Mouse (Mus musculus): Measurements from ENCODE around the gene Foxp2. TPM values are rescaled to one million over a fixed set of nuclear protein-coding genes. Genes with fewer than 3 reads are reported as not detected.

Foxp2 gene
- polyA plus RNA-seq, 2 experiments, result 23.2 to 24.9 TPM

DNA sequence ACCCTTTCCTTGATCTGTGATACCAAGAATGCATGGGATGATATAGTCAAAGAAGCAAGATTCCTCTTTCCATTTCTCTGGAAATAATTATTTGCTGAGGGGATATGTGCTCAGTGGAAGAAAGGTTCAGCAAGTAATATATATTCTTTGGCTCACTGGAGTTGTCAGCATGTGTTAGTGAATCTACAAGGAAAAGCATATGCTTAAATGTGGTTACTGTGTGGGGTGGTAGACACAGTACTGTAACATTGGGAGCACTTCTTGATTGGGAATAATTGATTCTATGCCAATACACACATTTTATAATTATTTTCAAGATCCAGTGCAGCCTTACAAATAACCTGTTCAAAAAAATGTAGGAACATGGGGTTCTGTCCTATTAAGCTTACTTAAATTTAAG lies 21.6 kb downstream of the Foxp2 start:
- no peak for ATAC-seq (ENCODE audit: low FRiP score, low read depth)
- no peak overlapping the region for H3K4me2 ChIP-seq (replicated peaks; ENCODE audit: low read depth, low read length, severe bottlenecking)
- H3K27me3 ChIP-seq (ENCODE audit: control insufficient read depth, insufficient read depth, low read length), result no peaks in the 10 kb centered on the region

DNA sequence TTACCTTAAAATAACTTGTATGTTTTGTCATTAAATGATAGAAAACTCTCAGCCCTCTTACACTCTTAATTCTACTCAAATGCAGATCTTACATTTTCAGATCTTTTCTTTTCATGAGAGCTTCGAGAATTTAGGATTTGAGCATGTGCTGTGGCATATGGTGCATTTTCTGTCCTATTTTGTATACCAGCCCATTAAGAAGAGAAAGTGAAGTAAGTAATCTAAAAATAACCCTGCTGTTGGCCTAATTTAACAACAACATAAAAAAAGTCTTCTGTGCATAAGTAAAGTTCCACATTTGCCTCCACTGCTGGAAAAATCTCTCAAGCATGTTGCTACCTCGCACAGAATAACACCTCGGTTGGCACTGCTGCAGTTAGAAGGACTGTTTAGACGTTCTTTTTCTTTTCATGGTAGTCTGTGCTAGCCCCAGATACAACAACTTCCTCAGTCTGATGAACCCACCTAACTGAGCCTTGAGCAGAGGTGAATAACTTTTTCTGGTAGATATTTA lies 23.9 kb downstream of the Foxp2 start:
- no peaks in the 10 kb centered on the region for H3K27me3 ChIP-seq (ENCODE audit: control insufficient read depth, insufficient read depth, low read length)
- no peak for TF ChIP-seq POLR2A (IDR thresholded peaks at IDR 0.05; ENCODE audit: borderline replicate concordance, extremely low read depth, insufficient read depth, insufficient read length)
- no peaks in the 10 kb centered on the region for H3K9me3 ChIP-seq (ENCODE audit: control insufficient read depth, low read length)
- H3K4me1 ChIP-seq (ENCODE audit: control insufficient read depth, insufficient read depth, low read length), result no peaks in the 10 kb centered on the region
- no peaks in the 10 kb centered on the region for H3K36me3 ChIP-seq (ENCODE audit: control insufficient read depth, insufficient read depth, low read length)
- WGBS, result 76% methylated on average over 4 of the region's 4 CpGs
- no peak overlapping the region for H3K4me3 ChIP-seq (replicated peaks; ENCODE audit: low read length)
- no peak for ATAC-seq (ENCODE audit: low FRiP score, low read depth)
- no peak for DNase-seq (ENCODE audit: low spot score)
- H3K9ac ChIP-seq (ENCODE audit: low read depth, low read length, severe bottlenecking), result no peak overlapping the region
- H3K4me2 ChIP-seq (replicated peaks; ENCODE audit: low read depth, low read length, severe bottlenecking), result no peak overlapping the region
- no peak overlapping the region for H3K27ac ChIP-seq (replicated peaks; ENCODE audit: low read depth, low read length)

More for the DNA sequence above, 21.6 kb downstream of the Foxp2 start:
- no peak for DNase-seq (ENCODE audit: low spot score)
- Histone ChIP-seq H3K27ac (replicated peaks; ENCODE audit: low read depth, low read length) (no peak overlapping the region), H3K9me3 (ENCODE audit: control insufficient read depth, low read length) (no peaks in the 10 kb centered on the region), H3K36me3 (ENCODE audit: control insufficient read depth, insufficient read depth, low read length) (no peaks in the 10 kb centered on the region), H3K9ac (ENCODE audit: low read depth, low read length, severe bottlenecking) (no peak overlapping the region), H3K4me3 (replicated peaks; ENCODE audit: low read length) (no peak overlapping the region), H3K4me1 (ENCODE audit: control insufficient read depth, insufficient read depth, low read length) (no peaks in the 10 kb centered on the region)
- no peak for TF ChIP-seq POLR2A (IDR thresholded peaks at IDR 0.05; ENCODE audit: borderline replicate concordance, extremely low read depth, insufficient read depth, insufficient read length)

DNA sequence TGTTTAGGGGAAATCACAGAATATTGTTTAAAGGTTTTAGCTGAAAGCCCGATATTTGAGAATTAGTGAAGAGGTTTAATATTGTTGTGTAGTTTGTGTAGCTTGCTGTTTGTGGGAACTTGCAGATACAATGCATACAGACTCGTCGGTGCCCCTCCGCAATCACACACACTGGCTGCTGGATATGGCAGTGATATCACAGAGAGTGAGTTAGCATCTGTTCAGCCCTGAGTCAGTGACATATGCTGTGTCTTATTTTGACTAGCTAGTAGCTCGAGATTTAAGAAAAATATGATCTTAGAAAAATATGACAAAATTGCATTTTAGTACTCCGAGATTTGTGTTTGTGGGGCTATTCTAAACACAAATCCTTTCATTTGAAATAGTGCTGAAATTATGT lies 49.9 kb downstream of the Foxp2 start:
- 81% methylated on average over 6 of the region's 6 CpGs for WGBS

DNA sequence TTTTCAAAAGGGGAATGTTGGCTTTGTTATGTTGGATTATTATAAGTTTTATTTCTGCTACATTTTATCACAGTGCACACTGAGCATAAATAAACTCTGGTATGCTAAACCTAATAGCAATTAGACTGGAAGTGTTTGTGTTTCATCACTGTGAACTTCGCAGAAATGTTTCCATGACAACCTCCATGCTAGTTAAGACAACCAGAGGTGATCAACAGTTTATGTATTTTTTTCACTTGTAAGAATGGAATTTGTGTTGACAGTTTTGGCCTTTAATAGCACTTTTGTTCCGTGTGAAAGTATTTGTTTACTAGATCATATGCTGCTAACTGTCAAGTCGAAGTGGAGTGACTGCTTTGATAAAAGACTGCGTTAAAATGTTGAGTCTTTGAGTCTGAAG lies 51.6 kb downstream of the Foxp2 start:
- Histone ChIP-seq H3K27me3 (ENCODE audit: control insufficient read depth, insufficient read depth, low read length) (no peaks in the 10 kb centered on the region), H3K9me3 (ENCODE audit: control insufficient read depth, low read length) (no peaks in the 10 kb centered on the region), H3K4me1 (ENCODE audit: control insufficient read depth, insufficient read depth, low read length) (no peaks in the 10 kb centered on the region), H3K4me3 (replicated peaks; ENCODE audit: low read length) (no peak overlapping the region), H3K9ac (ENCODE audit: low read depth, low read length, severe bottlenecking) (no peak overlapping the region), H3K27ac (replicated peaks; ENCODE audit: low read depth, low read length) (no peak overlapping the region), H3K36me3 (ENCODE audit: control insufficient read depth, insufficient read depth, low read length) (no peaks in the 10 kb centered on the region), H3K4me2 (replicated peaks; ENCODE audit: low read depth, low read length, severe bottlenecking) (no peak overlapping the region)
- ATAC-seq (ENCODE audit: low FRiP score, low read depth) (no peak), DNase-seq (ENCODE audit: low spot score) (no peak)
- WGBS, result 58% methylated on average over 4 of the region's 4 CpGs
- no peak for TF ChIP-seq POLR2A (IDR thresholded peaks at IDR 0.05; ENCODE audit: borderline replicate concordance, extremely low read depth, insufficient read depth, insufficient read length)

More for the DNA sequence above, 49.9 kb downstream of the Foxp2 start:
- Histone ChIP-seq H3K27me3 (ENCODE audit: control insufficient read depth, insufficient read depth, low read length) (no peaks in the 10 kb centered on the region), H3K9me3 (ENCODE audit: control insufficient read depth, low read length) (no peaks in the 10 kb centered on the region), H3K9ac (ENCODE audit: low read depth, low read length, severe bottlenecking) (no peak overlapping the region), H3K4me2 (replicated peaks; ENCODE audit: low read depth, low read length, severe bottlenecking) (no peak overlapping the region), H3K4me1 (ENCODE audit: control insufficient read depth, insufficient read depth, low read length) (no peaks in the 10 kb centered on the region), H3K36me3 (ENCODE audit: control insufficient read depth, insufficient read depth, low read length) (no peaks in the 10 kb centered on the region), H3K4me3 (replicated peaks; ENCODE audit: low read length) (no peak overlapping the region), H3K27ac (replicated peaks; ENCODE audit: low read depth, low read length) (no peak overlapping the region)
- no peak for DNase-seq (ENCODE audit: low spot score)
- no peak for ATAC-seq (ENCODE audit: low FRiP score, low read depth)
- no peak for TF ChIP-seq POLR2A (IDR thresholded peaks at IDR 0.05; ENCODE audit: borderline replicate concordance, extremely low read depth, insufficient read depth, insufficient read length)

DNA sequence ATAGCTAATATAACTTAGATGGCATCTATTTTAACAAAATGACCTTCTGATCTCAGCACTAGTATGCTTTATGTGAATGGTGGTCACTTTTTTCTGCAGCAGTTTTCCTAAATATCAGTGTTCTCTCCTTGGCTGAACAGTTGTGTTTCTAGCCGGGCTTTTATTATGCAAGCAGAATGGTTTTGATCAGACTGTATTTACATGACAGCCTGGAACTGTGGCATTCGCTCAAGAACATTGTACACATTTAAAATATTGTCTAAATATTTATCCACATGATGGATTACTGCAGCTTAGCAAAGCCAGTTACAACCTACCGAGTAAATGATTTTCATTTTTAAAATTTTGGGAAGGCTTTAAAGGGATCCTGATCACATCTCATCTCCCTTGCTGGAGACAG lies 75.9 kb downstream of the Foxp2 start:
- no peaks in the 10 kb centered on the region for H3K4me1 ChIP-seq (ENCODE audit: control insufficient read depth, insufficient read depth, low read length)
- no peak for TF ChIP-seq POLR2A (IDR thresholded peaks at IDR 0.05; ENCODE audit: borderline replicate concordance, extremely low read depth, insufficient read depth, insufficient read length)
- WGBS, result 62% methylated on average over 3 of the region's 3 CpGs
- ATAC-seq (ENCODE audit: low FRiP score, low read depth) (no peak), DNase-seq (ENCODE audit: low spot score) (no peak)
- no peak overlapping the region for H3K27ac ChIP-seq (replicated peaks; ENCODE audit: low read depth, low read length)
- no peaks in the 10 kb centered on the region for H3K36me3 ChIP-seq (ENCODE audit: control insufficient read depth, insufficient read depth, low read length)
- H3K9ac ChIP-seq (ENCODE audit: low read depth, low read length, severe bottlenecking), result no peak overlapping the region
- H3K4me3 ChIP-seq (replicated peaks; ENCODE audit: low read length), result no peak overlapping the region
- H3K4me2 ChIP-seq (replicated peaks; ENCODE audit: low read depth, low read length, severe bottlenecking), result no peak overlapping the region
- H3K27me3 ChIP-seq (ENCODE audit: control insufficient read depth, insufficient read depth, low read length), result no peaks in the 10 kb centered on the region
- H3K9me3 ChIP-seq (ENCODE audit: control insufficient read depth, low read length), result no peaks in the 10 kb centered on the region

DNA sequence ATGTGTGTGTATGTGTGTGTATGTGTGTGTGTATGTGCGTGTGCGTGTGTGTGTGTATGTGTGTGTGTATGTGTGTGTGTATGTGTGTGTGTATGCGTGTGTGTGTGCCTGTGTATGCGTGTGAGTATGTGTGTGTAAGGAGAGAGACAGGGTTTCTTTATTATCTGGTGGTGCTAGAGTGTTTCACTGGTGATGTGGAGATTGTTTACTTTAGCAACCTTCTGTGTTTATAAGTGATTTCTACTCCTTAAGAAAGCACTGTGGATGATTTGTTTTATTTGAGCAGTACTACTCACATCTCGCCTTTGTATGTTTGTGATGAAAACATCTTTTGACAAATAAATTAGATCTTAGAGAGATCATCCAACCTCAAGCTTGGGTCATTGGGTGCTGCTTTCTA lies 77.1 kb downstream of the Foxp2 start:
- no peak for TF ChIP-seq POLR2A (IDR thresholded peaks at IDR 0.05; ENCODE audit: borderline replicate concordance, extremely low read depth, insufficient read depth, insufficient read length)
- 88% methylated on average over 5 of the region's 5 CpGs for WGBS
- Histone ChIP-seq H3K27me3 (ENCODE audit: control insufficient read depth, insufficient read depth, low read length) (no peaks in the 10 kb centered on the region), H3K27ac (replicated peaks; ENCODE audit: low read depth, low read length) (no peak overlapping the region), H3K4me1 (ENCODE audit: control insufficient read depth, insufficient read depth, low read length) (no peaks in the 10 kb centered on the region), H3K4me3 (replicated peaks; ENCODE audit: low read length) (no peak overlapping the region), H3K36me3 (ENCODE audit: control insufficient read depth, insufficient read depth, low read length) (no peaks in the 10 kb centered on the region), H3K9ac (ENCODE audit: low read depth, low read length, severe bottlenecking) (no peak overlapping the region), H3K4me2 (replicated peaks; ENCODE audit: low read depth, low read length, severe bottlenecking) (no peak overlapping the region), H3K9me3 (ENCODE audit: control insufficient read depth, low read length) (no peaks in the 10 kb centered on the region)
- DNase-seq (ENCODE audit: low spot score) (no peak), ATAC-seq (ENCODE audit: low FRiP score, low read depth) (no peak)

All from limb, embryonic 14.5 days (tissue).